Mouse (Mus musculus) inflammation-experienced regulatory T-cells, adult 6 months (primary cell): ENCODE data around the gene Spred3. TPM values are rescaled to one million over a fixed set of nuclear protein-coding genes. Genes with fewer than 3 reads are reported as not detected.
"Not testable (repeated sequence)": the region's sequence is repeated elsewhere in the genome, so short reads cannot be mapped to it uniquely, and the experiment has no call there.

Experiments
- ATAC-seq: one replicate; pipeline ENCODE4 v1.8.0; 2017
- polyA plus RNA-seq, 3 experiments: library from polyadenylated mRNA; unstranded; fragments of 100-300 nt; shearing (Covaris generic); gene quantifications; one replicate each; pipeline ENCODE4 v1.2.1; 2017

Spred3 gene
- polyA plus RNA-seq, result under 1 TPM; 0.18 to 0.46 (median 0.46) TPM

GRCm38 (mm10) chr7:29170066-29170754 lies at the start of gene Spred3, which contains the start of gene Ggn:
Gene Spred3 (minus strand): TSS chr7:29170411.
Gene Ggn (plus strand): TSS chr7:29170210.
- ATAC-seq, result no peak

GRCm38 (mm10) chr7:29214846-29215245 lies 44.6 kb upstream of the Spred3 start:
- ATAC-seq, result no peak

- ATAC-seq, result no peak
Observed at GRCm38 (mm10) chr7:29214236-29214635, 44.0 kb upstream of the Spred3 start.

GRCm38 (mm10) chr7:29213675-29214082 lies 43.5 kb upstream of the Spred3 start, which contains the start of gene Catsperg1:
Gene Catsperg1 (minus strand): TSS chr7:29214035.
- ATAC-seq, result no peak

- not testable (repeated sequence) for ATAC-seq
Observed at GRCm38 (mm10) chr7:29212775-29213560, 42.8 kb upstream of the Spred3 start.

- ATAC-seq, result no peak
Observed at GRCm38 (mm10) chr7:29212199-29212765, 42.1 kb upstream of the Spred3 start.

GRCm38 (mm10) chr7:29211415-29212198 lies 41.4 kb upstream of the Spred3 start:
- ATAC-seq, result peak; percentile 93

GRCm38 (mm10) chr7:29211013-29211412 lies 40.8 kb upstream of the Spred3 start:
- ATAC-seq, result not testable (repeated sequence)

GRCm38 (mm10) chr7:29202577-29202976 lies 32.4 kb upstream of the Spred3 start:
- no peak for ATAC-seq

GRCm38 (mm10) chr7:29194230-29194629 lies 24.0 kb upstream of the Spred3 start:
- ATAC-seq, result not testable (repeated sequence)

GRCm38 (mm10) chr7:29181323-29181722 lies 11.1 kb upstream of the Spred3 start:
- ATAC-seq, result not testable (repeated sequence)

GRCm38 (mm10) chr7:29180854-29181236 lies 10.6 kb upstream of the Spred3 start:
- no peak for ATAC-seq

- ATAC-seq, result peak; percentile 96
Observed at GRCm38 (mm10) chr7:29180077-29180853, 10.1 kb upstream of the Spred3 start, which contains the start of gene Psmd8. Gene Psmd8 (minus strand): TSS chr7:29180701.

GRCm38 (mm10) chr7:29179323-29179722 lies 9.1 kb upstream of the Spred3 start:
- peak; percentile 12 for ATAC-seq

- no peak for ATAC-seq
Observed at GRCm38 (mm10) chr7:29178106-29178505, 7.9 kb upstream of the Spred3 start.

GRCm38 (mm10) chr7:29172390-29173016 lies 2.3 kb upstream of the Spred3 start:
- no peak for ATAC-seq

- no peak for ATAC-seq
Observed at GRCm38 (mm10) chr7:29171562-29172097, 1.4 kb upstream of the Spred3 start.

GRCm38 (mm10) chr7:29170755-29171561 lies 747 bp upstream of the Spred3 start:
- ATAC-seq, result no peak

- ATAC-seq, result peak; percentile 21
Observed at GRCm38 (mm10) chr7:29169231-29170065, 763 bp downstream of the Spred3 start.
